Mouse (Mus musculus) liver, embryonic 12.5 days (tissue): ENCODE measurements around the gene Lrrc4c. TPM values are rescaled to one million over a fixed set of nuclear protein-coding genes. Genes with fewer than 3 reads are reported as not detected.

Experiments
- ATAC-seq: fragments of 200-750 bp; cut with Nextera tagmentation; 2 replicates; pipeline ENCODE4 v1.8.0; 2017; ENCODE audit warnings: moderate number of reproducible peaks, mild to moderate bottlenecking, moderate library complexity
- H3K27ac ChIP-seq: fragments of 300-500 bp; sonication (generic); 2 replicates; pipeline ENCODE4 v1.5.1; 2016; ENCODE audit warnings: mild to moderate bottlenecking
- H3K27me3 ChIP-seq: fragments of 300-500 bp; sonication (generic); replicated peaks from 2 replicates; pipeline ENCODE4 v1.6.1; 2016; ENCODE audit warnings: mild to moderate bottlenecking, moderate library complexity
- H3K36me3 ChIP-seq: fragments of 300-500 bp; sonication (generic); 2 replicates; pipeline ENCODE4 v1.6.1; 2016; ENCODE audit warnings: mild to moderate bottlenecking, moderate library complexity
- H3K4me1 ChIP-seq: fragments of 300-500 bp; sonication (generic); 2 replicates; pipeline ENCODE4 v1.6.1; 2016
- H3K4me2 ChIP-seq: fragments of 300-500 bp; sonication (generic); 2 replicates; pipeline ENCODE4 v1.6.1; 2016; ENCODE audit warnings: mild to moderate bottlenecking, moderate library complexity
- H3K4me3 ChIP-seq: fragments of 300-500 bp; sonication (generic); 2 replicates; pipeline ENCODE4 v1.5.1; 2016; ENCODE audit warnings: mild to moderate bottlenecking, moderate library complexity
- H3K9ac ChIP-seq: fragments of 300-500 bp; sonication (generic); 2 replicates; pipeline ENCODE4 v1.6.1; 2016; ENCODE audit warnings: mild to moderate bottlenecking, moderate library complexity
- H3K9me3 ChIP-seq: fragments of 300-500 bp; sonication (generic); replicated peaks from 2 replicates; pipeline ENCODE4 v1.6.1; 2016; ENCODE audit warnings: mild to moderate bottlenecking, moderate library complexity
- WGBS: fragments of 180-500 bp; shearing (Covaris S2); methylation state at CpG from one replicate; pipeline ENCODE4 v1.1.7; 2016; ENCODE audit not compliant: insufficient replicate concordance; 5-methylcytosine and 5-hydroxymethylcytosine counted together
- polyA plus RNA-seq: library from polyadenylated mRNA; unstranded; fragments of >200 nt; fragmentation: Nextera tagmentation; extraction: Ambion mirVana; gene quantifications from 2 replicates; pipeline ENCODE4 v1.2.1, GENCODE M21; 2016

Gene Lrrc4c
- polyA plus RNA-seq, 1 experiment from 2014 or later, result 0.20 TPM

GRCm38 (mm10) chr2:96717353-96717752 lies 399.4 kb downstream of the Lrrc4c start:
- no peaks in the 10 kb centered on the region for H3K4me1 ChIP-seq
- no peaks in the 10 kb centered on the region for H3K9me3 ChIP-seq
- no peak overlapping the region for H3K27ac ChIP-seq
- no peak overlapping the region for H3K4me2 ChIP-seq
- no peak overlapping the region for H3K9ac ChIP-seq
- no peaks in the 10 kb centered on the region for H3K36me3 ChIP-seq
- ATAC-seq, result no peak
- no peaks in the 10 kb centered on the region for H3K27me3 ChIP-seq
- 74% methylated on average over 2 of the region's 2 CpGs for WGBS
- H3K4me3 ChIP-seq, result no peak overlapping the region

GRCm38 (mm10) chr2:96723395-96723794 lies 405.4 kb downstream of the Lrrc4c start:
- Histone ChIP-seq H3K9ac (no peak overlapping the region), H3K4me3 (no peak overlapping the region), H3K4me1 (no peaks in the 10 kb centered on the region), H3K27me3 (no peaks in the 10 kb centered on the region), H3K9me3 (no peaks in the 10 kb centered on the region), H3K36me3 (no peaks in the 10 kb centered on the region), H3K27ac (no peak overlapping the region), H3K4me2 (no peak overlapping the region)
- no peak for ATAC-seq

- H3K4me1 ChIP-seq, result no peaks in the 10 kb centered on the region
- H3K36me3 ChIP-seq, result no peaks in the 10 kb centered on the region
- H3K9ac ChIP-seq, result no peak overlapping the region
- H3K27ac ChIP-seq, result no peak overlapping the region
- no peak overlapping the region for H3K4me3 ChIP-seq
- H3K9me3 ChIP-seq, result no peaks in the 10 kb centered on the region
- no peaks in the 10 kb centered on the region for H3K27me3 ChIP-seq
- no peak overlapping the region for H3K4me2 ChIP-seq
- ATAC-seq, result no peak
Observed at GRCm38 (mm10) chr2:96736081-96736480, 418.1 kb downstream of the Lrrc4c start.

- no peak overlapping the region for H3K9ac ChIP-seq
- no peaks in the 10 kb centered on the region for H3K4me1 ChIP-seq
- no peak overlapping the region for H3K4me3 ChIP-seq
- H3K9me3 ChIP-seq, result no peaks in the 10 kb centered on the region
- H3K4me2 ChIP-seq, result no peak overlapping the region
- no peak overlapping the region for H3K27ac ChIP-seq
- no peak for ATAC-seq
- H3K36me3 ChIP-seq, result no peaks in the 10 kb centered on the region
- H3K27me3 ChIP-seq, result no peaks in the 10 kb centered on the region
Observed at GRCm38 (mm10) chr2:96755066-96755465, 437.1 kb downstream of the Lrrc4c start.

GRCm38 (mm10) chr2:96757701-96758100 lies 439.7 kb downstream of the Lrrc4c start:
- Histone ChIP-seq H3K27ac (no peak overlapping the region), H3K4me2 (no peak overlapping the region), H3K9me3 (no peaks in the 10 kb centered on the region), H3K36me3 (no peaks in the 10 kb centered on the region), H3K27me3 (no peaks in the 10 kb centered on the region), H3K4me1 (no peaks in the 10 kb centered on the region), H3K9ac (no peak overlapping the region), H3K4me3 (no peak overlapping the region)
- WGBS, result 46% methylated on average over 1 of the region's 1 CpGs
- no peak for ATAC-seq

- Histone ChIP-seq H3K36me3 (no peaks in the 10 kb centered on the region), H3K4me3 (no peak overlapping the region), H3K27ac (no peak overlapping the region)
Observed at GRCm38 (mm10) chr2:96763538-96763937, 445.6 kb downstream of the Lrrc4c start.

GRCm38 (mm10) chr2:96775376-96775775 lies 457.4 kb downstream of the Lrrc4c start:
- H3K36me3 ChIP-seq, result no peaks in the 10 kb centered on the region
- ATAC-seq, result no peak
- H3K9ac ChIP-seq, result no peak overlapping the region
- H3K4me1 ChIP-seq, result no peaks in the 10 kb centered on the region
- H3K9me3 ChIP-seq, result no peaks in the 10 kb centered on the region
- H3K27me3 ChIP-seq, result no peaks in the 10 kb centered on the region
- H3K4me3 ChIP-seq, result no peak overlapping the region
- H3K4me2 ChIP-seq, result no peak overlapping the region
- H3K27ac ChIP-seq, result no peak overlapping the region

More at GRCm38 (mm10) chr2:96763538-96763937, 445.6 kb downstream of the Lrrc4c start:
- 53% methylated on average over 5 of the region's 5 CpGs for WGBS
- ATAC-seq, result no peak
- Histone ChIP-seq H3K9ac (no peak overlapping the region), H3K4me2 (no peak overlapping the region), H3K9me3 (no peaks in the 10 kb centered on the region), H3K27me3 (no peaks in the 10 kb centered on the region), H3K4me1 (no peaks in the 10 kb centered on the region)

GRCm38 (mm10) chr2:96796681-96797385 lies 478.9 kb downstream of the Lrrc4c start:
- Histone ChIP-seq H3K27me3 (no peaks in the 10 kb centered on the region), H3K9me3 (0 out of 2 replicates have a peak, but pooled peaks cover 2% of the 10 kb centered on the region), H3K27ac (no peak overlapping the region), H3K4me1 (no peaks in the 10 kb centered on the region), H3K4me3 (no peak overlapping the region), H3K36me3 (no peaks in the 10 kb centered on the region), H3K4me2 (no peak overlapping the region), H3K9ac (no peak overlapping the region)
- 20% methylated on average over 6 of the region's 6 CpGs for WGBS
- no peak for ATAC-seq

- no peak for ATAC-seq
- Histone ChIP-seq H3K36me3 (no peaks in the 10 kb centered on the region), H3K9me3 (no peaks in the 10 kb centered on the region), H3K9ac (no peak overlapping the region), H3K4me3 (no peak overlapping the region), H3K27me3 (no peaks in the 10 kb centered on the region), H3K27ac (no peak overlapping the region), H3K4me2 (no peak overlapping the region), H3K4me1 (no peaks in the 10 kb centered on the region)
- WGBS, result 82% methylated on average over 5 of the region's 5 CpGs
Observed at GRCm38 (mm10) chr2:96850839-96851396, 532.9 kb downstream of the Lrrc4c start.

- WGBS, result 82% methylated on average over 1 of the region's 1 CpGs
- Histone ChIP-seq H3K9ac (no peak overlapping the region), H3K9me3 (no peaks in the 10 kb centered on the region), H3K27ac (no peak overlapping the region), H3K4me2 (no peak overlapping the region), H3K4me3 (no peak overlapping the region), H3K36me3 (no peaks in the 10 kb centered on the region), H3K4me1 (no peaks in the 10 kb centered on the region), H3K27me3 (no peaks in the 10 kb centered on the region)
- no peak for ATAC-seq
Observed at GRCm38 (mm10) chr2:96853797-96854196, 535.8 kb downstream of the Lrrc4c start.

- 90% methylated on average over 1 of the region's 1 CpGs for WGBS
- no peak overlapping the region for H3K9ac ChIP-seq
- no peaks in the 10 kb centered on the region for H3K4me1 ChIP-seq
- H3K27me3 ChIP-seq, result no peaks in the 10 kb centered on the region
- ATAC-seq, result no peak
- H3K36me3 ChIP-seq, result no peaks in the 10 kb centered on the region
- no peak overlapping the region for H3K27ac ChIP-seq
- H3K4me2 ChIP-seq, result no peak overlapping the region
- H3K4me3 ChIP-seq, result no peak overlapping the region
- no peaks in the 10 kb centered on the region for H3K9me3 ChIP-seq
Observed at GRCm38 (mm10) chr2:96876062-96876461, 558.1 kb downstream of the Lrrc4c start.

GRCm38 (mm10) chr2:96949531-96949930 lies 631.6 kb downstream of the Lrrc4c start:
- no peaks in the 10 kb centered on the region for H3K27me3 ChIP-seq
- H3K27ac ChIP-seq, result no peak overlapping the region
- no peak overlapping the region for H3K4me3 ChIP-seq
- no peak overlapping the region for H3K9ac ChIP-seq
- ATAC-seq, result no peak
- WGBS, result 80% methylated on average over 3 of the region's 3 CpGs
- H3K4me2 ChIP-seq, result no peak overlapping the region
- no peaks in the 10 kb centered on the region for H3K36me3 ChIP-seq
- H3K9me3 ChIP-seq, result no peaks in the 10 kb centered on the region
- no peaks in the 10 kb centered on the region for H3K4me1 ChIP-seq

- Histone ChIP-seq H3K27ac (no peak overlapping the region), H3K36me3 (no peaks in the 10 kb centered on the region), H3K4me3 (no peak overlapping the region), H3K27me3 (no peaks in the 10 kb centered on the region), H3K4me2 (no peak overlapping the region), H3K9me3 (no peaks in the 10 kb centered on the region), H3K9ac (no peak overlapping the region), H3K4me1 (no peaks in the 10 kb centered on the region)
- no peak for ATAC-seq
Observed at GRCm38 (mm10) chr2:96999521-96999920, 681.6 kb downstream of the Lrrc4c start.
